Mouse (Mus musculus) forelimb bud, embryonic 11.5 days (tissue): ENCODE results near the gene Sv2b.
A peak's percentile ranks its signal among the peaks of the same experiment; 100 is the strongest.

Experiments used
- DNase-seq: peaks from one replicate; pipeline ENCODE4 v3.0.0-alpha.2; 2012; ENCODE audit warnings: low read depth, low spot score

Sv2b gene

DNA sequence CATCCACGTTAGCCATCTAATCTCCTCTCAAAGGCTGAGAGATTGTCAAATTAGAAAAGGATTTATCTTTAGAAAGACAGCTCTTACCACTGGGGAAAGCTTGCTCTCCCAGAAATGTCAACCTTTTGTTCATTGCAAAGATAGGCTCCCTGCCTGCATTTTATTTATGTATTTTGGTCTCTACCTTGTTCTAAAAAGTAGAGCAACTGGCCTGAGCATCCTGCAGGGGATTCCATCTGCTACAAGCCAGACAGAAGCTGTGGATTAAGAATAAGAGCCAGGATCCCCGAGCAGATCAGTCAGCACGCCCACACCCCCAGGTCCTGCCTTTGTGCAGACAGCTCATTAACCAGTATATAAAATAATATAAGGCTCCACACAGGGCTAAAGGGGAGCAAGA, 16.8 kb downstream of the Sv2b start:
- no peak for DNase-seq

DNA sequence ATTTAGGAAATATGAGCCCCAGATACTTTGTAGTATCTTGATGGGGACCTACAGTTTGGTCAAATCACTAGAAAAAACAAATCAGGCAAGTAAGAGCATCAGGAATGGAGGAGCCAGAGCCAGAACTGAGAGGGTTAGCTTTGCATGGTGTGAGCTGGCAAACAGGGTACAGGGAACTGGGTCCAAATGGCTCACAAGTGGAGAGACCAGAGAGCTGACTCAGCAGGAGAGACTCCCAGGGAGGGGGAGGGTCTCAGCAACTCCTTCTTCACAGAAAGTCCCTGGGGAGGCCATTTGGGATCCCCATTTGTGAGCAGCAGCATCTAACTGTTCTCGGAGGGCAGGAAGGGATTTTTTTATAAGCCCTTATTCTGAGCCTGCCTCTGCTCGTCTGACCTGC, 18.5 kb downstream of the Sv2b start:
- no peak for DNase-seq

DNA sequence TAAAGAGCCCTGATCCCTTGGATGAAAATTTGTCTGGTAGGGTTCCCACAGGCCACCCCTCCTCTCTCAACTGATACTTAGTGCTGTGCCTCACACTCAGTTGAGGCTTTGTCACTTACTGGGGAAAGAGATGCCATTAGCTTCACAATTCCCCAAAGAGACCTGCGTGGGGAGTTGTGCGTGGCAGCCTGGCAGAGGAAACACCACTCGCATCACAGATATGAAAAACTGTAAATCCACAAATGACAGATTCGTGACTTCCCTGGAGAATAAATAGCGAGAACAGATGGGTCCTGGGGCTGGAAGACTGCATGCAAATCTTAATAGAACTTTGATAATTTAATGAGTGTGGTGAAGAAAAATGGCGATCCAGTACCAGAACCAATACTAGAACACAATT, 21.8 kb downstream of the Sv2b start:
- no peak for DNase-seq

DNA sequence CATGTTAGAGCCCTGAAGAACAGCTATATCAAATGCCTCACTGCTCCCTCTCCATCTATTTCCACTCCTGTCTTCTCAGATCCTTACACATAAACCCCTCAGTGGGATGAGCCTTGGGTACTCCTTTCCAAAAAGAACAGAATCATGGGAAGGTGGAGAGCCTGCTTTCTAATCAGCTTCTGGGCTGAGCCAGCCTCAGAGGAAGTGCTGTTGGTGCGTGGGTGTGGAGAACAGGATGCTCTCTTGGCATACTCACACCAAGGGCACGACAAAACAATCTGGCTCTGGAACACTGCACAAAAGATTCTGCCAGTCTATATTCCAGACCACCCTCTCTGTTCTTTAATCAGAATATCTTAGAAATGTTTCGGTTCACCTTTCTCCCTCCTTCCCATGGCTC, 26.1 kb downstream of the Sv2b start:
- no peak for DNase-seq

DNA sequence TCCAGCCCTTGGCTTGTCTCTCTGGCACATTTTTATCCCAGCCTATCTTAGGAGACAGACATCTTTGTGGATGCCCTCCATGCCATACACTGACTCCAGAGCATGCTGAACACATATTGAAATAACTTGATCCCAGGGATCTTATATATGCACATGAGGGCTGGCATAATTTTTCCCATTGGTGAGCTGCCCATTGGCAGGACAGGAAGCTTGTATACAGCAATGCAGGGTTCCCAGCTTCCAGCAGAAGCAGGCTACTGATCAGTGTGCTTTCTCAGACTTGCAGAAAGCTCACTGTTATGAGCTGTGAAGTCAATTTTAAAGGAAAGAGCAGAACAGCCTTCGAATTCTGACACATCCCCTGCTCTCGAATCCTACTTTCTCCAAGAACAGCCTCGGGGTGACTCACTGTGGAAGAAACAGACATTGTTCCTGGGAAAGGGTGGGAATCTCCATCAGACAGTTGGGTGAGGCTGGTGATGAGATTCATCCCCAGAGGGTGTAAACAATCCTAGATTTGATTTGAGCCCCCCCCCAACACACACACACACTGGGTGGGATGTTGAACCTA, 26.9 kb downstream of the Sv2b start:
- no peak for DNase-seq

- DNase-seq: no peak
Observed at GRCm38 (mm10) chr7:75281106-75281505, 28.0 kb downstream of the Sv2b start.

DNA sequence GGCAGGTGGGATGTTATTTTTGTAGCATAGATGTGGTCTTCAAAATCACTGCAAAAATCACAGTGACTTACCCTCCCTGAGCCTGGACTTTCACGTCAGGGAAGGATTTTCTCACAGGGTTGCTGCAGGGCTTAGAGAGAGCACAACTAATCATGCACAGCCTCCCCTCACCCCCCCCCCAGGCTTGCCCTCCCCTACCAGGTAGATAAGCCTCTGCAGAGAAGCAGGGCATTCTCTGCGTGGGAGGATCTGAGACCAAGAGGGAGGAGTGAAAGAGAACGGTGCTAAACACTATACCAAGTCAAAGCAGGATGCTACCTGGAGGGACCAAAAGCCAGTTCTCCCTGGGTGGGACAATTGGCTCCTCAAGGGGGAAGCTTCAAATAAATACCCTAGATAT, 31.2 kb downstream of the Sv2b start:
- DNase-seq: no peak

GRCm38 (mm10) chr7:75276739-75277138, 32.3 kb downstream of the Sv2b start:
- DNase-seq: no peak

DNA sequence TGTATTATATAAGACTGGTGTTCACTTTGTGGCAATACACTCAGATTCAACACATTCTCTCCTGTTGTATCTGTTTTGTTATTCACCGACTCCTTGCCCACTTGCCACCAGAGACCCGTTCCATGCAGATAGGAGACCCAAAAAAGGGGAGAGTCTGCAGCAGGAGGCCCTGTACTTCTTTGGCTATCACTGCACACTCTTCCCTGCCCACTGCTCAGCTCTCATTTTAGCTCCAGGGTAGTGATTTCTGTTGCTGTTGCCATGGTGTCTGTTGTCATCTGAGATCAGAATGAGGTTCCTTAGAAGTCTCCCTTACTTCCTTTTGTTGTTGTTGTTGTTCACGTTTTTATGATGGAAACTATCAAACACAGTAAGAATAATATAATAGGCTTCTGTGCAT, 34.5 kb downstream of the Sv2b start:
- no peak for DNase-seq

DNA sequence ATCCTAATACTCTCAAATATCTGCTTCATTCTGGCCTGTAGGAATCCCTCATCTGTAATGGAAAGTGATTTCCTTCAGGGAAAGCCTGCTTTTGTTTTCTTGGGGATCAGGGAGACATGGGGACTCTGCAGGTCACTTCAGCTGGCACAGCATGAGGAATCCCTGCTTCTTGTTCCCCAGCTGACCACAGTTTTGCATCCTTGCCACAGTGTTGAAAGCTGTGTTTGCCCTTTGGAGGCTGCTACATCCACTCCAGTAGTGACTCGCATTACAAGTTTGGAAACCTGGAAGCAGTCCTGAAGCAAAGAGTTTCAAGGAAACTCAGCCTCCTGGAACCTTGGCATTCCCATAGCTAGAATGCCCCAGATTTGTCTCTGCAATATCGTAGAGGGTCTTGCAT, 35.4 kb downstream of the Sv2b start:
- no peak for DNase-seq

GRCm38 (mm10) chr7:75271921-75272381, 37.1 kb downstream of the Sv2b start:
- DNase-seq: no peak

- no peak for DNase-seq
Observed at GRCm38 (mm10) chr7:75271306-75271705, 37.8 kb downstream of the Sv2b start.

- DNase-seq: no peak
Observed at GRCm38 (mm10) chr7:75267236-75267635, 41.8 kb downstream of the Sv2b start.

- DNase-seq: no peak
Observed at GRCm38 (mm10) chr7:75265241-75265640, 43.8 kb downstream of the Sv2b start.

GRCm38 (mm10) chr7:75259945-75260344, 49.1 kb downstream of the Sv2b start:
- DNase-seq: peak; percentile 81

DNA sequence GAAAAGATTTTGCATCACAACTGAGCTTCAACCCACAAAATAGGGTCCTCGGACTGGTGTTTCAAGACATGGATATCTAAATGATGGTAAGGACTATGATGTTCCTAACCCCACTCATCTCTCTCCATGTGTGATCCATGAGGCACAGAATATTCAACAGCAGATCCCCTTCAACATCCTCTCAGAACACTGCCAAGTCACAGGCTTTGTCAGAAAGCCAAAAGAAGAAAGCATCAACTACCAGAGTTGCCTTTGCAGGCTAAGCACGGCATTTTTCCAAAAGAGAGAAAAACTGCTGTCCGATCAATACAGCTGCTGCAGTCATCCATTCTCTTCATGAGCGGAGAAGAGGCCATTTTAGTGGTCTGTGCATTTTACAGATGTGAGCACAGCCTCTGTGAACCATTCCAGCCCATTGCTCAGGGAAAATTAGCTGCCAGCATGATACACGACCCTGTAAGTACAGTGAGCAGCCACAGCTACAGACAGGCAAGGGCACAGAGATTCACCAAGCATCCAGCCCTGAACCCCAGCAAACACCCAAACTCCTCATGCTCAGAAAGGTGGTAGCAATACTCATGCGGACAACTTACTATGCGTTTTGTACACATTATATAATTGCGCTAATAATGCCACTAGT, 55.3 kb downstream of the Sv2b start:
- DNase-seq: no peak

- no peak for DNase-seq
Observed at GRCm38 (mm10) chr7:75240754-75241507, 68.1 kb downstream of the Sv2b start.

DNA sequence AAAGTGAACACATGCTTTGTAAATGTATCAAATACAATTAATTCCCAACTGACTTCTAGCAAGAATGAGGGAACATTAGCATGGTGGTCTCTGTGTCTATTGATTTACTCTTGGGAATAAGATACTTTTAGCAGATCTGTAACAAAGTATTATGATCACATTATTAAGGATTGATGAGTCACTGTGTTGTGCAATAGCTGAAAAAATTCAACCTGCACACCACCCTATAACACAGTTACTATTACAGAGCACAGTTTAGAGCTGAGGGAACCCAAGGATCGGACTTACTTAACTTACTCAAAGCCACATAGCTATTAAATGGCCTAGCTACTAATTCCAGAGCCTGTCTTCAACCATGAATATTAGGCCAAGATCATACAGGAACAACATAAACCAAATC, 72.7 kb downstream of the Sv2b start:
- DNase-seq: no peak

DNA sequence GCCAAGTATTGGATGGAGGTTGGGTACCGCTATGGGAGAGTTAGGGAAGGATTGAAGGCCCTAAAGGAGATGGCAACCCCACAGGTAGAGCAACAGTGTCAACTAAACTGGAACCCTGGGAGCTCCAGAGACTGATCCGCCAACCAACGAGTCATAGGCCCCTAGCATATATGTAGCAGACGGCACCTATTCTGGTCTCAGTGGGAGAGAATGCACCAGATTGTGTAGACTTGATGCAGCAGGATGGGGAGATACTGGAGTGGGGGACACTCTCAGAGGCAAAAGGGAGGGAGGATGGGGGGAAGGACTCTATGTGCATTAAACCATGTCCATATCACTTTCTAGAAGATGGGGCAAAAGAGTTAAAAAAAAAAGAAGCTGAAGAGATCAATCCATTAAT, 84.9 kb downstream of the Sv2b start:
- no peak for DNase-seq

DNA sequence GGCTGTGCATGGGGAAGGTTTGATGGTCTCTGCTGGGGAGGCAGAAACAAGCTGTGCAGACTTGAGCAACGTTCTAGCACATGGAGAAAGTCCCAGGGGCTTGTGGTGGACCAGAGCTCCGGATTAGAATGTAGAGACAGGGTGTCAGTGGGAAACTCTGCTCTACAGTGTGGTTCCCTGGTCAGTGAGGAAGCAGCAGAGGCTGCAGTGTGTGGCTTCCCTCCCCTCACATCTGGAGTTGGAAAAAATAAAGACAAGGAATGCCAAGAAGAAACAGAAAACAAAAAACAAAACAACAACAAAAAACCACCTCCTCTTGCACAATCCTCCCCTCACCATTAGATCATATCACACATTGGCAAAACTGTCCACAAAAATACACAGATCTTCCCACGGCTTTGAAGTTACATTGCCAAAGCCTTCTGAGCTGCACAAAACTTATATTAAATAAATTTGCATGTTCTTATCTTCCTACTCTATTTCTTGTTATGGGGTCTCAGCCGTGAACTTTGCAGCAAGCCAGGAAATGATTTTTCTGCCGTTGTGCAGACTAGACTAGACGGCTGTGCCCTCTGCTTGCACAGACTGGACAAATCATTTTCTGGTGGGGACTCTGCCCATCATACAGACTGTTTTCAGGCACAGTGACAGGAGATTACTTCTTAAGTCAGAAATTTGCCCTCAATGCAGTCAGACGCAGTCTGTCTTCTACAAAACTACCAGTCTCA, 86.2 kb downstream of the Sv2b start:
- no peak for DNase-seq

DNA sequence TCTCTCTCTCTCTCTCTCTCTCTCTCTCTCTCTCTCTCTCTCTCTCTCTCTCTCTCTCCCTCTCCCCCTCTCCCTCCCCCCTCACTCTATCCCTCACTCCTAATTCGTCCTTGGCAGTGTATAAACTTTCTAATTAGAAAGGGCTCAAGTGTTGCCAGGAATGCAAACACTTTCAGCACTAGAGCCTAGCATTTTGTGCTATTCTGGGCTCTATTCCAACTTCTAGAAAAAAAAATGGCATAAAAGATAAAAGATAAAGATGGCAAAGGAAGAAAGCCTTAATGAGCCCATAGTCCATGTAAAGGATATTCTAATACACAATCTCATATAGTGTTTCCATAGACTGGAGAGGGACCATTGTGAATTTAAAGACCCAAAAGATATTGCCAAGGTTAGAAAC, 88.3 kb downstream of the Sv2b start:
- no peak for DNase-seq

DNA sequence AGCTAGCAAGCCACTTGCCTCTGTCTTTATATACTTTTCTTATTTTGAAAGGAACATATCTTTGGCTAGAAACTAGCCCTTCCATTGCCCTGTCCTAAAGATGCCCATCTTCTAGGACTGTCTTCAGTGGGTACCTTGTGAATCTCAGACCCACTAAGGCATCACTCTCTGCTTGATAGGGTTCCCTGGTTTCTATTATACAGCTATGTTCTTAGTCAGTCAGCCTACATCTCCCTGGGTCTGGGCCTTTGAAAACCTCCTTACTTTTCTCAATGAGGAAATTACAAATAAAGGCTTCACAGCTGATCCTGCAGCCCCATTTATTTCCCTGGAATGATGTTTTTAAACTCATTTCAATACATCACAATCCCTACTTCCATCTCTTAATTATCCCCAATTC, 88.8 kb downstream of the Sv2b start:
- no peak for DNase-seq
